Mouse (Mus musculus) right cerebral cortex, postnatal 25 days (tissue): ENCODE measurements around the gene Rptor.

ENCODE experiments used
- DNase-seq: peaks from one replicate; pipeline ENCODE4 v3.0.0; 2022

Rptor gene

DNA sequence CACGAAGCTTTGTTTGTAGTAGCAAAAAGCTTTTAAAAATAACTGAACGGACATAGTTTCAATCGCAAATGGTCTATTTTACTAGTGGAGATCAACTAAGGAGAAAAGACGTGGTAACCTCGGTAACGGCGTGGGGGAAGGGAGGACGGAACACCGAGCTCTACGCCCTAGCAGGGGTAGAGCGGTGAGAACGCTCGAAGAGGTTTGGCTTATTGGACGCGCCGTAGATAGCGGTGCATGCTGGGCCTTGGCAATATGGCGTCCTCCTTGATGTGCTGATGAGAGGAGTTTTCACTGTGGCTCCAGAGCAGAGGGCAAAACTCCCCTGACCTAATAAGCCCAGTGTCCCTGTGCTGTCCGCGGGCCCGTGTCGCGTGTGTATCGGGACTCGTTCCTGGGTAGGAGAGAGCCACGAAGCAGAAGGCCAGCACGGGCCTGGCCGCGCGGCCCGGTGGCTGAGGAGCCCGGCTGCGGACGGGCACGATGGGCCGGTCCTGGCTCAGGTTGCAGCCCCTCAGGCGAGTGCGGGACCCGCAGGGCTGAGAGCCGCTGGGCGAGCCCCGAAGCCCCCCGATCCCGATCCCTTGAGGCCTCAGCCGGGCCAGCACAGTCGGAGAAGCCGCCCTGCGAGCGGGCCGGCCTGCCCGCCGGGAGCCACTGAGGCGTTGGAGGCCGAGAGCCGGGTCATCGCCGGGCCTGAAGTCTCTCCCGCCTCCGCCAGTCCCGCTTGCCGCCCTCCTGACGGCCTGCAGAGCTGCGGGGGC is at the start of gene Rptor:
TSS of gene Rptor (plus strand) at position 143 of the 764 bp plus-strand sequence.
- peak; percentile 96 for DNase-seq

DNA sequence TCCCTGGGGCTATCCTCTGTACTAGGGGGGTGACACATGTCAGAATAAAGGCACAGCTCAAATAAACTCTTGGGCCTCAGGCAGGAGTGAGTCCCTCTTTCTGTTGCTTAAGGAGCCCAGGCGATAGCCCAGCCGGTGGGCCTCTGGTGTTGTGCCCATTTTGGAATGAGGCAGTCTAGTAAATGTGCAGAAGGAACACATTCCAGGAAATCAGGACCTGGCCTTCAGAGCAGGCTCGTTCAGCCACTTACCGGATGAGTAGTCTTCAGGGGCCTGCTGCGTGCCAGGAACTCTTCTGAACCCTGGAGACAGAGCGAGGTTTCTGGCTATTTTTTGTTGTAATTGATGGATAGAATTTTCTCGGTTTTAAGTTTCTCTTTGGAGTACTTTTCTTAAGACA is 48.0 kb upstream of the Rptor start:
- DNase-seq: no peak

DNA sequence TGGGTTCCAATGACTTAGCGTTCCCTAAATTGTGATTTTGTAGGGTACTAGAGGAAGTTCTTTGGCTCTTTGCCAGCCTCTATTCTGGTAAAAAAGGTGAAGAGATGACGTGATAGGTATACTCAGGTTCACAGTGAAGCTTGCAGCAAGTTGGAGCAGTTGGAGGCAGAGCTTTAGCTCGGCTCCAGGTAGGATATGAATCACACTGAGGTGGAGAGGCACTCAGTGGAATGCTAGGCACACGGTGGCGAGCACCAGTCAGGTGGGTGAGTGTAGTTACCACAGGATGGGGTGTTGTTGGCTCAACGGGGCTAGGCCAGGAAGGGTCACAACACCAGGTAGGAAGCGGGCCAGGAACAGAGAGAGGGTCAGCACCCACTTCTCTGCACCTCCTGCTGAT is 47.5 kb upstream of the Rptor start:
- no peak for DNase-seq

DNA sequence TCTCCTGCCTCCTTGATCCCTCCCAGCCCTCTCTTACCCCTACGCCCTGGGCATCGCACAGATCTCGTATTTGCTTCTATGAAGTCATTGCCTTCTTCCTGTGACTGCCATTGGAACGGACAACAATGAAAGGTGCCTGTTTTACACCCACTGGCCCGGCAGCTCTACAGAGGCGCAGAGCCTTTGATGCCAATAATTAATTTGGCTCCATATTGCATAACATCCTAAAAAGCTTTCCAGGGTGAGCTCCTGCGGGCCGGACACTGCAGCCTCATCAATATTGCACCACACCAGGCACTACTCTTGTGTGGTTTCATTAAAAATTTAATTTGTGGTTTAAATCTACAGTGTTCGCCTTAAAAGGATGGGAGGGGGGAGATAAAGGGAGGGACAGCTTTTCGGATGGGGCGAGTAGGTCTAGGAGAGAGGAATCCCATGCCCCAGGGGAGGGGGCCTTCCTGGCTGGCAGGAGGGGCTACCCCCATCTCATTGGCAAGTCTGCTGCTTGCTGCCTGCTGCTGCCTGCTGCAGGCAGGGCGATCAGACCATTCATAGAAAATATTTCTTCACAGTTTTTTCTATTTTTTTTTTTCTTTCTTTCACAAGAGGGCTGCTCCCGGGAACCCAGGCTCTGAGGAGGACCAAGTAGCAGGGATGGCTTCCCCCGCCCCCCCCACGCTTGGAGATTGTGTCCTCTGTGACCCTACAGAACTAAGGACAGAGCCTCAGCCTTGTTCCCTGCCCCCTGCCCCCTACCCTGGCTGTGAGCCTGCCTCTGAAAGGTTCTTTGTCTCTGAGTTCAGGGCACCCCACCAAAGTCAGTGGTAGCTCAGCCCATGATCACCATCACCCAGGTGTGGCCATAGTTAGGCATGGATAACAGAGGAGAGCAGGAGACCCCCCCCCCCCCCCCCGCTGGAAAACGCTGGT is 44.5 kb upstream of the Rptor start:
- no peak for DNase-seq

DNA sequence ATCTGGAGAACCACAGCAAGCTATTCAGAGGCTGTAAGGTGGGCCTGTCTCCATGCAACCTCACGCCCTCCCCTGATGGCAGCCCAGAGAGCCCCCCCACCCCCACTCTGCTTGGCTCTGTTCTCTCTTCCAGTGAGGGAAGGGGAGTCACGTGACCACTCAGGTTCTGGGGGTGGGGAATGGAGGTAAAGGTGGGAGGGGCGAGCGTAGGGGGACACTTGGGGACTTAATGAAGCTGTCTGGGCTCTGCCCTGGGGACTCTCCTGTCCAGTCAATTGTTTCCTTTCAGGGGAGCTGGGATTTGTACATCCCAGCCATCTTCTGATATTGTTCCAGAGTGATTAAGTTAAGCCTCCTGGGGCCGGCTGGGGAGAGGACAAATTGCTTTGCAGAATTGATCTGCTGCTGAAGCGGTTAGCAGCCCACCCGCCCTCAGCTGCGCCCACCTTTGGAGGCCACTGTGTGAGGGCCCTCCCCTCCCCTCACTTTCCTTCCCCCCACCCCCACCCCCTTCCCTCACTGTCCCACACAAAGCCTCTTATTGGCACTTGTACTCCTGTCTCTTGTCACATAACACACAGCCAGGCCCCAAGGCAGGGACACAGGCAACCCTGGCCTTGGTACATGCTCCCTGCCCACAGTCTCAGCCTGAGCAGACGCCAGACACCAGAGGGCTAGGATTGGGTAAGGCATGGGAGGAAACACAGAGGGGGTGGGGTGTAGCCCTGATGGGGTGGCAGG is 43.7 kb upstream of the Rptor start:
- no peak for DNase-seq

DNA sequence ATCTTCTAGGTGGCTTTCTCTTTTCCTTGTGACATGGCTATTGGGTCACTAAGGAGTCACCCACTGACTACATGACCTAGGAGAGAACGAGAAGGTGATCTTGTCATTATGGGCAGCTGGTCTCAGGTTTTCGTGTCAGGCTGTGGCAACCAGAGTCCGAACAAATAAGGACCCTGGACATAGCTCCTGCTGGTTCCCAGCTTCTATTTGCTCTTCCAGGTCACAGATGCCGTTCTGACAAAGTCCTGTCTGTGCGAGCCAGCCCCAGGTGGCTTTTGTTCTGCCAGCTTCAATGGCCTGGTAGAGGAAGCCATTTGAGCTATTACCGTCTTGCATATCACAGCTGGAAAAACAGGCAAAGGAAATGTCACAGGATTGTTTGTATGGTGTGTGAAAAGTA is 40.4 kb upstream of the Rptor start:
- DNase-seq: no peak

DNA sequence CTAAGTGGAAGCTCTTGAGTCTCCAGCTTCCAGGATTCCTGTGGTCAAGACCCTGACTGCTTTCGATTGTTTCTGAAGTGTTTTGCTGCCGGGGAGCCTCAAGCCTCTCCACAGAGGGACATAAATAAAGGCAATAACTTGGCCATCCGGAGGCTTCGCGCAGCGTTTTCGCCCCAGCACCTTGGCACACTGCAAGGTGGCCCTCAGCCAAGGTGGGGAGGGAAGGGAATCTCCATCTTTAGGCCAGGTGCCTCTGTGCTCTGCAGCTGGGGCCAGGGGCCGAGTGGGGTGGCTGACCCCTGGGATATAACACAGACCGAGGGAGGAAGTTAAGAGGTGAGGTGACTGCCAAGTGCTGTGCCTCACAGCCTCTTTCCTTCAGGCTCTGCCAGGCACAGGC is 39.5 kb upstream of the Rptor start:
- DNase-seq: no peak

DNA sequence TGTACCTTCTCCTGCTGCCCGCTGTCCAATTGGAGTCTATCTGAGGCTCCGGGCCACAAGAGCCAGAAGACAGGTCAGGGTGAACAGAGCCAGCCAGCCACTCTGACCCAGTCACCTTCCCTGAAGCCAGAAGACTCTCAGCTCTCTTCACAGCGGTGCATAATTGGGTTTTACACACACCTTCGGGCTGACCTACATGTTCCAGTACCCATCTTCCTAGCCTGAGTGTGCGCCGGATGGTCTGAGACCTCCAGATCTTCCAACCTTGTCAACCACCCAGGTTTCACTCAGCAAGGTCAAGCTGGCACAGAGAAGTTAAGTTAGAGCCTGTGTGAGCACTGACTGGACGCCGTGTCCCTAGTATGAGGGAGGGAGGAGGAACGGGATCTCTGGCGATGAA is 38.3 kb upstream of the Rptor start:
- DNase-seq: no peak

DNA sequence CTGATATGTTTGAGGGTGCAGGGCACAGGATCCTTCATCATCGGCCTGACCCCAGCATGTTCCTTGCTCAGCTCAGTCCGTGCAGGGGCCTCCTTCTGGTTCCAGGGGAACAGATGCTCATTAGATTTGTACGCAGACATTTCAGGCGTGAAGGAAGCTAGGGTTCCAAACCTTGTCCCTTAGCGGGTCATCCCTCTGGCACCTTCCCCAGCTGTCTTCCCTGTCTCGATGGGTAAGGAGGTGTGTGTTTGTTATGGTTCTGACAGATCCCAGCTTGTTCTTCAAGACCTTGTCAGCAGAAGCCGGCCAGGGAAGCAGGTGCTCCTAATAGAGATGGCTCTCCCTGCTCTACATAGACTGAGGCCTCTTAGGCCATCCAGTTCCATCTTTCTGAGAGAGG is 37.7 kb upstream of the Rptor start:
- DNase-seq: no peak

DNA sequence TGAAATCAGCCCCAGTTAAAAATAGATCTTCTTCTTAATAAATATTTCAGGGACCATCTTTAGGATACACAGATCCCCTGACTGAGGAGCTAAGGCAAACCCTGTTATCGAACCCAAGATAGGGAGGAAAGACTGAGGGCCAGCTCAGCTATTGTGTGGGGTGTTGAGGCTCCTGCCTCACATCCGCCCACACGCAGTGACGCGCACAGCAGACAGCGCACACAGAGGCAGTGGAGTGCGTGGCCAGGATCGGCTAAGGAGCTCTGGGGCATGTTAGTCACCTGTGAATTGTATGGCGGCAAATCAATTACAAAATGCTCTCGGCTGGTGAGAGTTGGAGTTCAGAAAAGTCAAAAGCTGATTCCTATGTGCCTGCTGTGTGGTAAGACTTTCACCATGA is 37.0 kb upstream of the Rptor start:
- peak; percentile 36 for DNase-seq

DNA sequence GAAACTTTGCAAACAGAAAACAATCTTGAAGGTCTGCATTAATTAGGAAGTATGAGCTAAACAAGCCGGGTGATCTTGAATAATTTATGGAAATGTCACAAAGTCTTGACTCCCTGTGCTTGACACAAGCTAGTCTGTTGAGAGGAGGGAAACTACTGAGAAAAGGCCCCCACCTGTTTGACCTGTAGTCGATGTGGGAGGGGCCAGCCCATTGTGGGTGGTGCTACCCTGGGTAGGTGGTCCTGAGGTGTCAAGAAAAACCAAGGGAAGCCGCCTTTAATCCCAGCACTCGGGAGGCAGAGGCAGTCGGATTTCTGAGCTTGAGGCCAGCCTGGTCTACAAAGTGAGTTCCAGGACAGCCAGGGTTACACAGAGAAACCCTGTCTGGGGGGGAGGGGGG is 36.5 kb upstream of the Rptor start:
- DNase-seq: no peak

DNA sequence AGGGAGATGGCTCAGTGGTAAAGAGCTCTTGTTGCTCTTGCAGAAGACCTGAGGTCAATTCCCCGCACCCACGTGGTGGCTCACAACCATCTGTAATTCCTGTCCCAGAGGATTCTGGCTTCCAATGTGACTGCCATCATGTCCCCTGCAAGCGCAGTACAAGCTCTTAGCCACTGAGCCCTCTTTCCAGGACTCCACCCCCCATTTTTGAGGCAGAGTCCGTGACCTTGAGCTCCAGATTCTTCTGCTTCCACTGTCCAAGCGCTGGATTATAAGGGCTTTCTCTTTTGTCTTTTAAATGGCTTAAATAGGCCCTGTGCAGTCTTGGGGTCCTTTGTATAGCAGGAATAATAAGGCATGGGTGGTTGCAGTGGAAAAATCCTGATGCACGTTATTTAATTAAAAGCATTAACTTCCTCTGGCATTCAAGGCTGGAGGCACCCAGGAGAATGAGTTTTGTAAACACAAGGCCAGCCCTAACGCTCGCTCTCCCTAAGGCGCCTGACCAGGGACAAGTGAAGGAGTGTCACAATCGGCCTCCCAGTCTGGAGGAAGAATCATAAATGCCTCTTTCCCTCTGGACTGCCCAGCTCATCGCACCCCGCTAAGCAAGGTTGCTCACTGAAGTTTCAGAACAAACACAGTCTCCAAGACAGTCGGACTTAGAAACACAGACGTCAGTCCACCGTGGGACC is 30.2 kb upstream of the Rptor start:
- DNase-seq: no peak

DNA sequence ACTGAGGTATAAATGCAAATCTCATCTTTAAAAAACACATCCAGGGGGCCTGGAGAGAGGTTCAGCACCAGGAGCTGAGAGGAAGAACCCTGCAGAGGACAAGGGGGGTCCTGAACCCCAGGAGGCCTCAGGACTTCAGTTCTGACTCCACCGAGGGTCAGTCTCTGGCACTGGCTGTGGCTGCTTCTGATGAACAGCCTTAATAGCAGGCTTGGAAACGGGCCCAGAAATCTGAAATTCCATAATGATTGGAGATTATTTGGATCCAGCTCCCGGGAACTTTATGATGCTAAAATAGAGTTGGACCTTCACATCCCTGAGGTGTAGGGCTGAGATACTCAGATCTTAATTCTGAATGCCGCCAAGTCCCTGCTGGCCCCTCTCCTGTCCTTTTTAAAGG is 25.9 kb upstream of the Rptor start:
- no peak for DNase-seq

DNA sequence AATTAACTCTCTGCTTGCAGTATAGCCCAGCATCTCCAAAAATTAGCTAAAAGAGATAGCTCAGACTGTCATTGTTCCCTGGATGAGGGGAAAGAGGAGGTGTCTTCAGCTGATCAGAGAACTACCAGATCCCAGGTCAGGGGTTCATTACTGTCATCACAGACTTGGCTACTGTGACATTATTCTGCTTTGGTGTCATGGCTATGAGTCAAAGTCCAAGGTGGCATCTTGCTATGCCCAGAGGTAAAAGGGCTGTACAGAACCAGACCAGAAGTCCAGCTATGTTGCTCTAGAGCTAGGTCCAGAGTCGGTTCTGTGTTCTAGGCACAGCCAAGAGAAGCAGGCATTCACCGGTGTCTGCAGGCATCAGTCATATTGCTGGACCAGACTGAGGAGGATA is 25.0 kb upstream of the Rptor start:
- DNase-seq: no peak

DNA sequence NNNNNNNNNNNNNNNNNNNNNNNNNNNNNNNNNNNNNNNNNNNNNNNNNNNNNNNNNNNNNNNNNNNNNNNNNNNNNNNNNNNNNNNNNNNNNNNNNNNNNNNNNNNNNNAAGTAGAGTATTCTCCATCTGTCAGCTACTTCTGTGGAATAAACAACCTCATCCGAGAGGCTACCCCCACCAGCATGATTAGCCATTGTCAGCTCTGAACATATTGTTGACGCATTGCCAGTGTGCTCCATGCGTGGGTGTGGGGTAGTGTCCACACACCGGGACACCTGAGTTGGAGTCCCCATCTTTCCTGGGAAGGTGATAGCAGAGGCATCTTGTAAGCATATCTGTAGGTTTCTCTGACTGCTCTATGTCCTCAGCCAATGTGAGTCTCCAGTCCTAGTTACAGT is 16.2 kb upstream of the Rptor start:
- DNase-seq: no peak

DNA sequence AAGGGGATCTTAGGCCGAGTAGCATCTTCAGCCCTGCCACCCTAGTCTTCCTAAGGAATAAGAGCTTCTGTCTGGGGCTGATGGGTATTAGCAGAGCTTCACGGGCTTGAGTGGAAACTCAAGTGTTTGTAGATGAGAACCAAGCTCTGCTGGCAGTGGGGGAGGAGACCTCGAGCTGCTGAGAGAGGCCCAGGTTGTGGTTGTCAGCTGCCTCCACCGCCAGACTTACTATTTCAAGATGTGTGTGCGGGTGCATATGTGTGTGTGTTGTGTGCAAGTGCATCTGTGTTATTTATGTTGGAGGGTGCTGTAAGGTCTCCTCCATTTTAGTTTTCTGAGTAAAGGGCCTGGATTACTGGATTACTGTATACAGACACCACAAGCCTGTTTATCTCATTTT is 15.6 kb upstream of the Rptor start:
- no peak for DNase-seq

DNA sequence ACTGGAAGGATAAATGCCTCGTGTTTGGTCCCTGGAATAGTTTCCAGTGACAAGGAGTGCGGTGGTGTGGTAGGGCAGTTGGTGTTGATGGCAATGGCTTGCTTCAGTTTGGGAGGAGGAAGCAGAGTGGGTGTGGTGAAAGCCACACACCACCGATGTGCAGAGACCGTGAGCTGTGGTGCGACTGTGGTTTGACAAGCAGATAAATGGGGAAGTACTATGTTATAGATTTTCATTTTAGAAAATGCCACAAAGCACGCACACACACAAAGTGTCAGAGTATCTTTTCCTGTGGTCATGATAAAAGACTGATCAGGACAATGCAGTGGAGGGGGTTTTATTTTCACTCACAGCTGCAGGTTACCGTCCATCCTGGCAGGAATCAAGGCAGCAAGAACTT is 13.5 kb upstream of the Rptor start:
- no peak for DNase-seq

DNA sequence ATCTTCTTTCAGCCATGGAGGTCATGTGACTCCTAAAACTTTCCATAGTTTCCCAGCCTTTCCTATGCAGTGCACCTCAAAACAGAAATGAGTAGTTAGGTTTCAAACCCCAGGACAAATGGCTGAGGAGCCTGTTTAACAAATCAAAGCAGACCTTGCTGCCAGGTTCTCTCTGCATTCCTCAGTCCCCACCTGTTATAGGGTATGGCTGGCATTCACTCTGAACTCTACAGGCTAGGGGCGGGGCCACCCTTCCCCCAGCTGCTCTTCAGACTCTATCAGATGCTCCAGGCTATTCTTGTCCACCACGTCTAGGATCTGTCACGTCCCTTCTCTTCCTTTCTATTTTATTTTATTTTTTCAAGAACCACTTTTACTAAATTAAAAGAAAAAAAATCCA is 8.7 kb upstream of the Rptor start:
- DNase-seq: no peak

DNA sequence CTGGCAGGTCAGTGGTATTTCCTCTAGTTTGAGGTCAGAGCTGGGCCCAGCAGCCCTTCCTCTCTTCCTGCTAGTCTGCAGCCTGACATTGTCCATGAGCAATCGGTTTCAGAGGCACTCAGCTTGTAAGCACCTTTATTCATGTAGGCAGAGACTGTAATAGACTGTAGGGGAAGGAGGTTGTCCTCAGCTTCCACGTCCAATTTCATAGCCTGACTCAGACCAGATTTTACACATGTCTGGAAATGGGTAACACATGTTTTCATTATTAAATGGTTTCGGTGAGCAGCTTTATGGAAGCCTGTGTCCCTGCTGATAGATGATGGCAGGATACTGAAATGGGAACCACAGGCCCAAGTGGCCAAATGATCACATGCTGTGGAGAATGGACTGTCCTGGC is 3.8 kb upstream of the Rptor start:
- no peak for DNase-seq

DNA sequence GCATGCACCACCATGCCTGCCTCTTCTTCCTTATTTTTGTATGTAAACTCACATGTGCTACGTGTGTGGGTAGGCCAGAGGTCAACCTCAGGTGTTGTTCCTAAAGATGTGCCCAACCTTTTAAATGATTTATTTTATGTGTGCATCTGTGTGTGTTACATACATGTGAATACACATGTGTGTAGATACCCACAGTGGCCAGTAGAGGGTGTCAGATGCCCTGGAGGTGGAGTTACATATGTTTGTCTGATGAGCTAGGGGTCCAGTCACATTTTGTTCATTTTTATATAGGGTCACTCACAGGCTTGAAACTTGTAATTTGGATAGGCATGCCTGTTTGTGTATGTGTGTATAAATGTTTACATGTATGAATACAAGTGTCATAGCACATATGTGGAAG is 2.4 kb upstream of the Rptor start:
- no peak for DNase-seq

DNA sequence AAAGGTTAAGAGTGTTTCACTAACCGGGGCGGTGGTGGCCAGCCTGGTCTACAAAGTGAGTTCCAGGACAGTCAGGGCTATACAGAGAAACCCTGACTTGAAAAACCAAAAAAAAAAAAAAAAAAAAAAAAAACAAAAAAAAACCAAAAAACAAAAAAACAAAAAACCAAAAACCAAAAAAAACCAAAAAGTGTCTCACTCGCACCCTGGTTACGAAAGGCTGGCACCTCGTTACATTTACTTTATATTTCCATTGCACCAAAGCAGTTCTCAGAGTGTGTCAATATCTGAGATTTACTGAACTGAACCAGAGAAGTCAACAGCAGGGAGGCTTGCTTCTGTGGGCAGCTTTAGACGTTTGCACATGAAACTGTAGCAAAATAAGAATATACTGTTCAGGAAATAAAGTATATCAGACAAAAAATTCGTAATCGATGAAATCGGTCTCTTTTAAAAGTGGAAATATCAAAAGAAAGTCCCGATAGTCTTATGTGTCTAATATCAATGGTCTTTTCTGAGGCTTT is 466 bp upstream of the Rptor start:
- no peak for DNase-seq

DNA sequence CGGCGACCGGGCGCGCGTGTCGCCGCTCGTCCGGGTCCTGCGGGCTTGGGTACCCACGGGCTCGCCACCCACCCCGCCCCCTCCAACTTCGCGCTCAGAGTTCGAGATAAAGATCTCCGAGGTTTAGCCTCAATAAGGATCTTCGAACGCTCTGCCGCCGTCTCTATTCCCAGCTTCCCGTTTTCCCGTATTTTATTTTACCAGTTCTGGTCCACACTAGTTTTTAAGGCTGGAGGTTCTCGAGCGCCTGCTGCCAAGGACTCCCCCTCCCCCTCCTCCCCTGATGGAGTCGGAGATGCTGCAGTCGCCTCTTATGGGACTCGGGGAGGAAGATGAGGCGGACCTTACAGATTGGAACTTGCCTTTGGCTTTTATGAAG is 811 bp downstream of the Rptor start:
- no peak for DNase-seq

DNA sequence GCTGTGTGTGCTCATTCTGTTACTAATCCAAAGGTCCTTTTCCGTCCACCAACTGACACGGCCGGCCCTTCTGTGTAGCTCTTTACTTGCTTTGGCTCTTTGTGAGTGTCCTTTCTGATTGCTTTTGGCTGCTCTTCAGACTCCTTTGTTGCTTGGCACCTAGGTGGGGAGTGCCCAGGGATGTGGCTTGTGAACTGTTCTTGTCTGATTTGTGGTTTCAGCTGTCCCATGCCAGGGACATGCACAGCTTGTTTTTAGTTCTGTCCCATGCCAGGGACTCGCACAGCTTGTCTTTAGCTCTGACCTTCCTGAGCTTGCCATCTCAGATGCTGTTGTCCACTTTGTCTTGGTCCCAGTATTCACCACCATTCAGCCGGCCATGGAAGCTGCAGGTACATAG is 4.8 kb downstream of the Rptor start:
- no peak for DNase-seq
